Mouse (Mus musculus): Measurements from ENCODE around the gene Them7. TPM values are rescaled to one million over a fixed set of nuclear protein-coding genes. Genes with fewer than 3 reads are reported as not detected.

The Them7 gene
- total RNA-seq (2021), result under 1 TPM in 1 of 2 experiments, not detected in 1; 0.19 TPM
- long read RNA-seq, experiment 1, result 0 reads
- long read RNA-seq, experiment 2, result 0 reads

DNA sequence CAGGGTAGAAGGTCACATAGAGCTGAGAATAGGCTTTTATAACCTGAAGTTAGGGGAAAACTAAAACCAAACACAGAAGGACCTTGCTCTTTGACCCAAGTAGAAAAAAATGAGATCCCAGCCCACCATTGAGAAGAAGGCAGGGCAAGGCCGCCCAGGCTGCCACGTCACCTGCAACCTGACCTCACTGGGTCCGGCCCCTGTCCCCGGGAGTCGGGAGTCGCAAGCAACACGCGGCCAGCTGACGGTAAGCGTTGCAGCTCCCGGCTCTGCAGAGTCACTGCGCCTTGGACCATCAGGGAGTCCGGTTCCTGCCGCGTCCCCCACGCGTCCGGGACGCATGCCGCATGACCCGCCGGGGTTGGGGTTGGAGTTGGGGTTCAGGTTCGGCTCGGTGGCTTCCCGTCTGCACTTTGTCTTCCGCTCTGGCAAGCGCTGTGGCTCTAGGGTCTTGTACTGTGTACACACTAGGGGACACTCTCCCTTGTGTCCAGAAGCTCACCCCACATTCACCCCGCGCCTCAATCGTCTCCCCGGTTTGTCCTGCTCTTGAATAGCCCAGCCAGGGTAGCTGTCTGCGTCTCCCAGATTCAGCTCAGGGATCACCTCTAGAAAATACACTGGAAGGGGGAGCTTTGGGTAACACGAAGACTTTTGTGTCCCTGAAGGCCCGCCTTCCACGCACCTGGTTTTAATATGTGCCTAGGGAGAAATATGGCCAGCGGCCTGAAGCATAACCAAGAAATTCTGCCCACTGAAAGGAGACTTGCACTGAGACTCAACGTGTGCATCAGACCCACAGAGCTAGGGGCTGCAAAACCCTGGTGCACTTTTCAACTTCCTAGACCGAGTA lies at the start of gene Them7:
Them7 (plus strand) TSS at position 187 of the 853 bp plus-strand sequence.
- no peak for DNase-seq (ENCODE audit: low spot score)

DNA sequence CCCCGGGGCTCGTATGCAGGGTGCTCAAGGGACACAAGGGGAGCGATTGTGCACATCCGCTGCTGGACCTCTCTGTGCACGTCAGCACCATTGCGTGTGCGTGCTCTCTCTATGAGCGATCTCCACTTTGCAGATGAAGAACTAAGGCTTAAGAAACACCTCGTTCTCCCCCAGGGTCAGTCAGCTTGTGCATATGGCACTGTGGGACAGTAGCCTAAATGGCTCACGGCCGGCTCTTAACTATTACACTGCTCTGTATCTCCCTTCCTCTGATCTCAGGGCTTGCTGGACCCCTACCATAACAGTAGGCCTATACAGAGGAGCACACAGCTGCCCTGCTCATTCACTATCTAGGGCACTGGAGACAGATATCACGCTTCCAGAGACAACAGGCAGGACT lies 45.2 kb upstream of the Them7 start:
- no peak for DNase-seq (ENCODE audit: low spot score)

DNA sequence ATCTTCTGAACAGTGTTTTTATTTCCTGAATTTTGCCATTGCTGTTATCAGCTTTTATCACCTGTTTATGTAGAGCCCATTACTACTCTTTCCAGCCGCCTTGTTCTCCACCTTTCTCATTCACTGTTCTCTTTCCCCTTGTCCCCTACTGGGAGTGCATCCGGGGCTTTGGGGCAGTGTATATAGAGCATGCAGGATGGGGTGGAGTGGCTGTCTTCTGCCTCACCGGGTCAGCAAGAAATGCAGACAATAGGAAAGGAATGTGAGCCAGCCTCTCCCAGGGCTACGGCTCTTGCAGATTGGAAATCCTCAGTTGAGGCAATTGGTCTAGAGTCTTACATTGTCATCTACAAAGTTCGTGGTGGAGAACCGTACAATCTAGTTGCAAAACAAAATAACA lies 41.6 kb upstream of the Them7 start:
- DNase-seq (ENCODE audit: low spot score), result no peak

- no peak for DNase-seq (ENCODE audit: low spot score)
These were observed 39.0 kb upstream of the Them7 start for GRCm38 (mm10) chr2:105185140-105185539.

- DNase-seq (ENCODE audit: low spot score), result no peak
These were observed 38.2 kb upstream of the Them7 start for GRCm38 (mm10) chr2:105185768-105186529.

GRCm38 (mm10) chr2:105186591-105186990 lies 37.5 kb upstream of the Them7 start:
- no peak for DNase-seq (ENCODE audit: low spot score)

- DNase-seq (ENCODE audit: low spot score), result no peak
These were observed 35.9 kb upstream of the Them7 start for GRCm38 (mm10) chr2:105188182-105188581.

DNA sequence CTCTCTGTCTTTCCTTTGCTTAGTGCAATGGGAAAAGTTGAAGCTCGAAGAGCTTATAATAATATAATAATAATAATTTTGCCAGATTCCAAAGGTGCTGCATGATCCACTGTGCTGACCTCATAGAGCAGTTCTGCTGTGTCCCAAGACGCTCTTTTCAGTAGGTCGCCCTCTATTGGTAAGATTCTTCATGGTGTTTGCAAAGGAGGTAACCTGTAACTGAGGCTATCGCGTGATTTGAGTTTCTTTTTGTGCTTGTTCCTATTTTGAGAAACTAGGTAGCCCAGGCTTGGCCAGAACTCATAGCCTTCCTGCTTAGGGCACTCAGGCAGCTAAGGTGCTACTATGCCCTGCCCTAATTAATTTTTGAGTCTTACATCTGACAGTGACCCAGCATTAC lies 34.8 kb upstream of the Them7 start:
- DNase-seq (ENCODE audit: low spot score), result peak; percentile 10

DNA sequence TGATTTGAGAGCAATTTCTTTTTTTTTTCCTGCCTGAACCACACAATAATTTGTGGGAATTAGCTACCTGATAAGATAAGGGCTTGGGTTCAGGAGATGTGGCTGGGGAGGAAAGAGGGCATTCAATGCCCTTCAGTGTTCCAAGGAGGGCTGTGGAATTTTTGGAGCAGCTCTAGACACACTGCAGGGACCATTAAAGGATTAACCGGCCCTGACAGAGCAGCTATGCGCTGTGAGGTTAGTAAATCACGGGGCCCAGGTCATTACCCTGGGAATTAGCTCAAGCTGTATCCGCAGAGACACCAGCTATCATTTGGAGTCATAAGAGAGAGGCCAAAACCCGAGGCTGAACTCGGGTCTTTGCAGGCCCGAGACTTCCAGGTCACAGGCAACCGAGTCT lies 24.0 kb upstream of the Them7 start:
- no peak for DNase-seq (ENCODE audit: low spot score)

DNA sequence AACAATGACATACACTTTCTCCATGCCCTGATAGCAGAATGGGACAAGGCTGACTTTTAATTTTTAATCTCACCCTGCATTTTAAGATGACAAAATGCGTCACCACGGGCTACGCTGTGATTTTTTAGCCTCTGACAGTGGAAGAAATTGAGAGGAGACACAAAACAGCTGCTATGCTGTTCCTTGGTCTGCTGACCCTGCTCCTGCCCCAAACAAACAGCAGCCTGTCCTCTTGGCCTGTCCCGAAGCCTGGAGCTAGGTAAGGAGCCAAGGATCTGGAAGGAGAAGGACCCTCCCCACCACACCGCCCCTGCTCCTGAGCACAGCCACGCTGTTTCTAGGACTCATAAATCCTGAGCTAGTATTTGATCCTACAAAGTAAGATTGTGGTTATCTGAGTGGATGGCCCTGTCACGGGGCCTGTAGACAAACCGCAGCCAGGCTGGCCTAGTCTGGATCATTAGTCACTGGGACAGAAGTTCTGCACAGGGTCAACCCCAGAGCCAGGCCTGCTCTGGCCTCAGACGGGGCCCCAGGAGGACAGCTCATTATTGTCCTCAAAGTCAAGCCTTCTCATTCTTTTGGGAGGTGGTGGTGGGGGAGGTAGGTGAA lies 17.5 kb upstream of the Them7 start:
- no peak for DNase-seq (ENCODE audit: low spot score)

- no peak for DNase-seq (ENCODE audit: low spot score)
These were observed 11.3 kb upstream of the Them7 start for GRCm38 (mm10) chr2:105212839-105213238.

GRCm38 (mm10) chr2:105215914-105216313 lies 8.2 kb upstream of the Them7 start:
- DNase-seq (ENCODE audit: low spot score), result no peak

DNA sequence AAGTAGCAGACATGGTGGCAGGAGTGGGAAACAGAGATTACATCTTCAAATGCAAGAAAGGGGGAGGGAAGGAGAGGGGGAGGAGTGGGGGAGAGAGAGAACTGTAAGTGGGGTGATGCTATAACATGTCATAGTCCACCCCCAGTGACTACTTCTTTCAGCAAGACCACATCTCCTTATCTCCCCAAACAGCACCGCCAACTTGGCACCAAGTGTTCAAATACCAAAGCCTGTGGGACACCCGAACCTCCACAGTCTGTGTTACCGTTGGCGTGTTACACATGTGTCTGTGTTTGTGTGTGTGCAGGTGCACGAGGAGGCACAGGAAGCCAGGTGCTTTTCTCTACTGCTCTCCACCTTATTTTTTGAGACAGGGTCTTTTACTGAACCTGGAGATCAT lies 4.9 kb upstream of the Them7 start:
- DNase-seq (ENCODE audit: low spot score), result no peak

GRCm38 (mm10) chr2:105219664-105220063 lies 4.5 kb upstream of the Them7 start:
- DNase-seq (ENCODE audit: low spot score), result no peak

GRCm38 (mm10) chr2:105220738-105221303 lies 3.3 kb upstream of the Them7 start:
- no peak for DNase-seq (ENCODE audit: low spot score)

DNA sequence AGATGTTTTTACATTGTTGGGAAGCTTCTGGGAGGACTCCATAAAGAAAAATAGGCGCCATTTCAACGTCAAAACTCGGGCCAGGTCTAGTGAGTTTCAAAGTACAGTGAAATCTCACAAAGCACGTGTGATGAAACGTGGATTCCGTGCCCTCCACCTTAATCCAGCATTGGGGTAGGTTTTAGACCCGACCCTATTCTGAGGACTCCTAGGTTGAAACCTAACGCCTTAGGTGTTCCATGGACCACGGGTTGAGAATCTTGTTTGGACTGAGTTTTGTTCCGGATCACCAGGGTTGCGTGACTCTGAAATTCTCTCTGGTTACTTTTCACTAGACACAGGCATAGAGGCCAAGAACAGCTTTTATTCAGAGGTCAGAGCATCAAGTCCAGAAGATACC lies 514 bp upstream of the Them7 start:
- DNase-seq (ENCODE audit: low spot score), result no peak

DNA sequence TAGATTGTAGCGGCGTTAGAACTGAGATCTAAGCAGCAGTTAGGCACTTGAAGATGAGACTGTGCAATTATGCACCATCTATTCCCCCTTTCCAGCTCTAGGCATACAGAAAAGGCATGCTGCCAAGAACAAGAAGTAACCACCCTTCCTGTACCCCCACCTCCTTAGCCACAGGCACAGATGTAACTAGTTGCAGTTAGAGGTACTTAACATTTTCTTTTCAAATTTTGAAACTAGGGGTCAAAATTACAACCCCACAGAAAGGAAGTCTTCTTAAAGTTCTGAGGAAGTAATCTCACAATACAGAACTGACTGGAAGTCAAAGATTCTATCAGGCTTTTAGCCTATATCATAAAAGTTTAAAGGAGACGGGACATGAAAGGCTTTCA lies 861 bp downstream of the Them7 start:
- no peak for DNase-seq (ENCODE audit: low spot score)

- no peak for DNase-seq (ENCODE audit: low spot score)
These were observed 2.3 kb downstream of the Them7 start for GRCm38 (mm10) chr2:105226297-105226958.

GRCm38 (mm10) chr2:105228416-105228815 lies 4.3 kb downstream of the Them7 start:
- DNase-seq (ENCODE audit: low spot score), result no peak

DNA sequence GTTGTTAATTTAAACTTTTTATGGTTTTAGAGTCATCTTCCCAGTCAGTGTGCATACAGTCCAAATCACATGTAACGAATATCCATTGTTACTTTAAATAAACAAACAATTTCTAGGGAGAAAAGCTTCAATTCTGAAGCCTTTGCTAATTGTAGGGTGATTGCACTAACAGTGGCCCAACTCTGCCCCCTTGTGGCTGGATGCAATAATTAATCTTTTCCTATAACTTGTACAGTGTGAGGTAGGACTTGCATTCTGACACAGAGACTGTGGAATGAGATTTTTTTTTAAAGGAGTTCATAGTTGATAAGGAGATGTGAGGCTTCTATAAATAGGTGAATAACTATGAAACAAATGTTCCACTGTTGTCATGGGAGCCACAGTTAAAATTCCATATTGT lies 6.2 kb downstream of the Them7 start:
- DNase-seq (ENCODE audit: low spot score), result peak; percentile 23

DNA sequence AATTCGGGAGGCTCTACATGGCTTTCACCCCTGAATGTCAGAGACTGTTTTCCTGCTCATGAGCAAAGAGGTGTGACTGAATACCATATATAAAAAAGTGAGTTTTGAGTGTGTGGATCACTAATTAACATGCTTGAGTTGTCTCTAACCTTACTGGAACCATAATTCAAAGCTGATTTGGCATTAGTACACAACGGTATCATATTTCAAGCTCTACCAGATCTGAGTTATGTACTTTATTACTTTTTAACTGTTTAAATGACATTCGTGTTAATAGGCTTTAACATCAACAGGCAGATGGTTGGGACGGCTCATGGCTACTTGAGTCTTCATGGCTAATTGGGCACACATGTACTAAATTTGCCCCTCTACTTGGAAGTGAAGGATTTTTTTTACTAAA lies 8.3 kb downstream of the Them7 start:
- DNase-seq (ENCODE audit: low spot score), result no peak

All from gastrocnemius, adult 18-20 months (tissue).